Mouse (Mus musculus): Measurements from ENCODE around the gene Gas2.

Gene Gas2

DNA sequence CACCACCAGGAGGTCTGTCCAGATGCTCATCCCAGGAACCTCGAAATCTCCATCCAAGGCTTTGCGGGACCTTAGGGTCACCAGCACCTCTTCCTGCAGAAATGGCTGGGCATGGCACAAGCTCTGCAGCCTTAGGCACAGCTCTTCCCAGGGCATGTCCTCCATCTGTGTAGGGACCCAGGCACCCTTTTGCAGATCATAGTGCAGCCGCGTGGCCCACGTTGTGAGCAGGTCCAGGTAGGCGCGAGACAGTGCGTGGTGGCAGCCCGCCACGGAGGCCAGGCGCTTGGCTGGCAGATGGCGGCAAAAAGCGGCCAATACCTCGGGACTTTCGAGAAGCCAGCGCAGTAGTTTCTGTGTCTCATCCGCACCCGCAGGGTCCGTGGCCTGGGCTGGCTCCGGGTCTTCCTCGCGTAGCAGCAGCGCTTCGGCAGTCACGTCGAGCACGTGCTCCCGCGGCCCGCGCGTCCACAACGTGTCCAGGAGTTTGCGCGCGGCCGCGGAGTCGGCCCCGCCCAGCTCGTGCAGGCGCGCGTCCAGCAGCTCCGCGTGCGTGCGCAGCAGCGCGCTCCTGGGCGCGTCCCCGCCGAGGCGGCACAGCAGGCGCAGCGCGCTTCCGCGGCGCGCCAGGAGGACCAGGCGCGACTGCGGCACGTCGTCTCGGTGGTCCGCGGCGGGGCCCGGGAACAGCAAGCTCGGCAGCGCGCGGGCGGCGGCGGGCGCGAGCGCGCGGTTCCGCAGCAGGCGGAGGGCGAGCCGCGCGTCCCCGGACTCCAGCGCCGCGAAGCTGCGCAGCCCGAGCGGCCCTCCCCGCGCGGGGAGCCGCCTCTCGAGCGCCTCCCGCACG lies at the start of gene Gas2:
Gas2 (plus strand) TSS at position 766 of the 847 bp plus-strand sequence.
- peak; percentile 58 for DNase-seq (ENCODE audit: low spot score)

DNA sequence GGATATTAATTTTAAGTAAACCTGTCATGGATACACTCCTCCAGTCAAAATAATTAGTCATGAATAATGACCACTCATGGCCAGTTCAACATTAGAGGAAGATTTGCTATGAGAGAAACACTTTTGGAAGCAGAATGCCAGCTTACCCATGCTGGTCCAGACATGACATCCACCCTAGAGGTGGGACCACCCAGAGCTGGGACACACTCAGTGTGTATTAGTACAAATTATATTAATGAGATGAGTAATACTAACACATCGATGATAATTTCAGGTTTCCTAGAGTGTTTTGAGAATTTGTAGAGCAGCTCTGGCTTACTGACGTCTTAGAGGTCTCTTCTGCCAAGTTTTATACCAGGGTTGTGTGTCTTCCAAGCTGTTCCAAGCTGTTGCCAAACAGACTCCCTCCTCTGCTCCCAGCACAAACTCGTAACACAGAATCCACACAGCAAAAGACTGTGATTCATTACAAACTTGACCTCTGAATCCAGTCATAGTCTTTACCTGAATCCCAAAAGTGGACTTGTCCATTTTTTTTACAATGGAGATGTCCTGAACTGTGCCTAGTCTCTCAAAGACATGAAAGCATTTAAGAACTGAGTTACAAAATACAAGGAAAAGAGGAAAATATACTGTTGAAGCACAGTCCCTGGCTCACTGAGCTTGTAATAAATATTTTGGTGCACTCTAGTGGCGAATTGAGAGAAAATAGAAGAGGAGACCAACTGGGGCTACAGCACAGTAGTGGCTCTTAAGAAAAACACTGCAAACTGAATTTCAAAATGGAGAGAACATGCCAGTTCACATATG lies 46.1 kb upstream of the Gas2 start:
- DNase-seq (ENCODE audit: low spot score) = no peak

DNA sequence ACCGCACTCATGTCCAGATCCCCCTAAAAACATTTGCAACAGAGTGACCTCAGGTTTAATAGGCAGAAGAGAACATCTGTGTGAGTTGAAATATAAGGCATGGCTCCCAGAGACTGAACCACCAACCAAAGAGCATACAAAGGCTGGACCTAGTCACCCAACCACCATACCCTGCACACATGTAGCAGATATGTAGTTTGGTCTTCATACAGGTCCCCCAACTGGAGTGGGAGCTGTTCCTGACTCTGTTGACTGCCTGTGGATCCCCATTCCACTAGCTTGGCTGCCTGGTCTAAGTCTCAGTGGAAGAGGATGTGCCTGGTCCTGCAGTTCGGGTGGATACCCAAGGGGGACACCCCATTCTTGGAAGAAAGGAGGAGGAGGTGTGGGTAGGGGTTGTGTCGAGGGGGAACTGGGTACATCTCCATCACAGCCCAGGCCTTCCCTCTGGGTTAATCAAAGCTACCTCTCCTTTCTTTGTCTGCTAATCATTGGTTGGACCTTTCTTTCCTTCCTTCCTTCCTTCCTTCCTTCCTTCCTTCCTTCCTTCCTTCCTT lies 45.5 kb upstream of the Gas2 start:
- DNase-seq (ENCODE audit: low spot score) = no peak

DNA sequence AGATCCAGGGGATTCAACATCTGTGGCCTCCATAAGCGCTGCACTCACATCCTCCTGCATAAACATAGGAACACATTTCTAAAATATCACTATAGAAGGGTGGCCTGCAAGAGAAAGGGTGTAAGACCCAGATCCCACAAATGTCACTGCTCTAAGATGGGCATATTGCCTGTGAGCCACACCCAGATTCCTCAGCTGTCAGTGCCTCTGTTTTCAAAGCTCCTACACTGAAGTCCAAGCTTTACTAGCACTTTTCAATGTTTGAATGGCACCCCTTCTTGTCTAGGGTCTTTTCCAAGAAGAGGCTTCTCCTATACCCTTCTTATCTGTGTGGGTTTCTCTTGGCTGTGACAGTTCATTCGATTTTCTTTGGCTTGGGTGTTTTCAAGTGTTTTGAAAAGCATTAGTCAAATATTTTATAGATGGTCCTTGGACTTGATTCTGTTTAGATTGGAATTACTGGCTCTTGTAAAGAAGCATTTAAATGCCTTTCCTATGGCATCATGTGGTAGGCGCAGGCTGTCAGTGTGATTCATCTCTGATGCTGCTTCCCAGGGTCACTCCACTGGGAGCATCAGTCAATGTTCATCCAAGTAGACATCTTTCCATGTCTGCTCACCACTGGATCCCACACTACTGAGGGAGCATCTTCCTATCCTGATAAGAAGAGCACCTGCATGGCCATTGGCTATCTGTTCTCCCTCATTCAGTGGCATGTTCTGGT lies 43.4 kb upstream of the Gas2 start:
- no peak for DNase-seq (ENCODE audit: low spot score)

DNA sequence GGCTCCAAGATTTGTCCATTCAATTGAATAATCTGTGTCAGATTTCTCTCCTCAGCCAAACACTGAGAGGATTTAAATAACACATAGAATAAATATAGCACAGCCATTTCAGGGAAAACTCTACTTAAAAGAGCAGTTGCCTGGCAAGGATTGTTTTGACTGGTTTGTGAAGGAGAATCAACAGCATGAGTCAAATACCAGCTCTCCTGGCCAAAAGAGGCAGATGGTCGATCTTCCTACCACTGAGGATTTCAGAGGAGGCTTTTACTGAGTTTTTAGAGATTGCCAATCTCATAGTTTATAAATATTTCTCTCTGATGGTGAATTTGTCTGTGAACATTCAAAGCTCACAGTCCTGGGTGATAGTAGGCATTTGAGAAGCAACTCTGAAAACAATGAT lies 41.9 kb upstream of the Gas2 start:
- DNase-seq (ENCODE audit: low spot score) = peak; percentile 31

DNA sequence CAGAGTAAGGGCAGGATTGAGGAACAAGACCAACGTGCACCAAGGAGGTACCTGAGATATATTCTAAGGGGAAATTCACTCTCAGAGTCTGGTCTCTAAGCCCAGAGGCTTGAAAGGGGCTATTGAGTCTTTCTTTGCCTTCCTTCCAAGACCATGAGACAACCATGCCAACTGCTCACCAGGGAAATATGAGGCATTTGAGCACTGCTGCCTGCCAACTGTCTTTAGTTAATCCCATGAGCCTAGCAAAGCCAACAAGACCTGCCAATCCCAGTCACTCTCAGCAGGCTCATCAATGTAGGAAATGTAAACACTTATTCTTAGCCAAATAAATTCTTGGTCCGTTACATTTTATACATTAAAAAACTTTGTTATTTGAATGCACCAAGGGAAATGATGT lies 40.3 kb upstream of the Gas2 start:
- DNase-seq (ENCODE audit: low spot score) = no peak

DNA sequence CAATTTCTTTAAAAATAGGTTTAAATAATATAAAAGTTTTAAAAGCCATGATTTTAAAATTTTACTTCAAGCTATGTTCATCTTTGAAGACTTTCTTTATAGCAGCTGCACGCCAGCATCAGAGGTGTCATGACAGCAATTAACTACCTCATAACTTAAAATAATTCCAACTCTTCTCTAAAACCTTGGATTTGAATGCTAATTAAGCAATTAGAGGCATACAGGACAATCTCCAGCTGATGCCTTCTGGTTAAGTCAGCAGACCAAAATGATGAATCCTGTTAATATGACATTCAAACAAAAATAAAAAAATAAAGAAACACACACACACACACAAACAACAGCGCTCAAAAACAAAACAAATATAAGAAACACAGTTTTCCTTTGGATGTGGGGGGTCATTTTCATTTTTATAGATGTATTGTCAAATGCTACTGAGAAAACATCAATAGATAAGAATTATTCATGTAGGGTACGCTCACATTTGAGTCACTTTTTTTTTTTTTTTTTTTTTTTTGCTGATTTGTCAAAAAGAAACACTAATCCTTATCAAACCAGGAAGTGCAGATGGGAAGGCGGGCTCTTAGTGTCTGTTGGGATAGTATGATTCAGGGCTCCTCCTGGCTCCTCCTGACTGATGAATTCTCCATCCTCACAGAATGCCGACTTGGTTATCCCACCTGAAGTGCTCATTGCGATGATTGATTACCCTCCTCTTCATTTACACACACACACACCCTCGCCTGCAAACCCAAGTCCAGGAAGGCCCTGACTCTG lies 38.1 kb upstream of the Gas2 start:
- DNase-seq (ENCODE audit: low spot score) = no peak

DNA sequence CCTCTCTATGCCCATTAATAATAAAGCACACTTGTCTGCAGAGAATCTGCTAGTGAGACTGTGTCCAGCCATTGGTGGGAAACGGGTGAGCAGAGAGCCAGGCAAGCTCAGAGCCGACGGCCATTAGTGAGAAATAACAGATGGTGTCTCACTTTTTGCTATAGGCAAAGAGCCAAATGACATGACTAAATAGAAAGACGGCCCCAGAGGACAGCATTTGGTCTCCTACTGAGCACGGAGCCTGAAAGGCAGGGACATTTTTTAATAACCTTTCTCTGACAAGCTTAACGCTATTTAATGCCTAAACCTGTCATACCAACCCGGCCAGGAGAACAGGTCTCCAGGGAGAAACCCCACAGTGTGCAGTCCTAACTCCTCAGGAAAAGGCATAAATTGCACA lies 29.9 kb upstream of the Gas2 start:
- DNase-seq (ENCODE audit: low spot score) = no peak

DNA sequence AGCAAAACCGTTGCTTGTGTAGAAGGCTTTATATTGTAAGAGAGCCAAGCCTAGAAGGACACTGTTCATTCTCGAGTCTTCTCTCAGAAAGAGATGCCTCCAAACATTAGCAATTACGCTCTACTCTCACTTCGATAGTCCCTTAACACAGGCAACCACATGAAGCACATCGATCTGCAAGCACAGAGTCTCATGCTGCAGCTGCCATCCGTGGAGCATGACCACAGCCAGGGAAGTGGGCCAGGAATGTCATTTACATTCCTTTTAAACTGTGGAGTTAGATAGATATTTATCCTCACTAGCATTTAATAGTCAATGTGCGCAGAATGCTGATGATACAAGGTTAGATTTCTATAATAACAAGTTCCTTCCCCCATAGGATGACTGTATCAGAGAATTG lies 21.3 kb upstream of the Gas2 start:
- no peak for DNase-seq (ENCODE audit: low spot score)

DNA sequence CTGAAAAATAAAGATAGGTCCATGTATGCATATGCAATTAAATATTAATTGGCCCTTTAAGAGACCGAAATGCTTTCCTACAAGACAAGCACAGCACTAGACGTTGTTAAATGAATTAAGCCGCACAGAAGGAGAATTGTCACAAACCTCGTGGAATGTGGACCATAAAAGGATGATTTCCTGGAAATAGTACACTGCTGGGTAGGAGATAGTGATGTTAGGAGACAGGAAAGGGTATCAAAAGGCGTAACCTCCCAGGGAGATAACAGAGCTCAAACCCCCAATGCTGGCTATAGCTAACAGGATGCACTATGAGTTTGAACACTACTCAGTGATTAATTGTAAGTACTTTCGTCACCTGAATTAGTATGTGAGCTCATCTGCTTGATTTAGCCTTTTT lies 10.9 kb upstream of the Gas2 start:
- DNase-seq (ENCODE audit: low spot score) = no peak

DNA sequence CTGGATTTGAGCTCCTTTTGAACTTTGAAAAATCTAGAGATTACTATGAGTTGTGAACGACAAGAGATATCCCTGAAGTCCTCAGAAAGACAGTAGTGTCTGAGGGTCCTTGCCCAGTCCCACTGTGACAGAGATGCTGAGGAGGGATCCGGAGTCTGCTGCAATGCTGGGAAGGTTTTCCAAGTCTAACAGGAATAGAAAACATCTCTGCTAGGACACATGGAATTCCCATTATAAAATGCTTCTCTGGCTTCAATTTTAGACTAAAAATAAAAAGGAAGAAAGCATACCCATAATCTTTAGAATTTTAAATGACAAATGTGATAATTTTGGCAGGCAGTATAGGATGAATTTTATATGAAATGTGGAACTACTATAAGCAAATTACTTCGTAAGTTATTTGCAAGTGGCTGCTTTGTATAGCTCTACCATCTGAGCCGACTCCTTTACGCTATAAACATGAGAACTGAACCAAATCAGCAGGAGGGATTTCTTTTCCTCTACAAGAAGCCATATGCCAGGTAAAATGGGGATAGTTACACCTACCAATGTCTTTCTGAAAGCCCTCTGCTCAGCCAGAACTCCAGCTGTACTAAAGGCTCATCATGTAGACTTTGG lies 9.8 kb upstream of the Gas2 start:
- no peak for DNase-seq (ENCODE audit: low spot score)

DNA sequence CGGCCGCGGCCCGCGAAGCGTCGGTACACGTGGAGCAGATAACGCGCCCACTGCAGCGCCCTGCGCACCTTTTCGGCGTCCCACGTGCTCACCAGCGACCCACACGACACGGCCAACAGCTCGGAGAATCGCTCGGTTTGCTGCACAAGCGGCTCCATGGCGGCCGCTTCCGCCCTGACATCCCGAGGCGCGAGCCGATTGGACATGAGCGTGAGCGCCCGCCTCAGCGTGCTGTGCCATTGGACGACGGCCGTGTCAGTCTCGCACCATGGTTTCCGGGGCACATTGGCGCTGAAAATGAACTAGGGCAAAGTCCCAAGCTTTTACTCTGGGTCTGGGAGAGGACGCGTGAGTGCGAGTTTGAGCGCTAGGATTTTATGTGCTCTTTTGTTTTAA lies 280 bp downstream of the Gas2 start, which contains the start of gene Fancf:
Fancf (minus strand) TSS at position 171 of the 396 bp plus-strand sequence.
- peak; percentile 98 for DNase-seq (ENCODE audit: low spot score)

DNA sequence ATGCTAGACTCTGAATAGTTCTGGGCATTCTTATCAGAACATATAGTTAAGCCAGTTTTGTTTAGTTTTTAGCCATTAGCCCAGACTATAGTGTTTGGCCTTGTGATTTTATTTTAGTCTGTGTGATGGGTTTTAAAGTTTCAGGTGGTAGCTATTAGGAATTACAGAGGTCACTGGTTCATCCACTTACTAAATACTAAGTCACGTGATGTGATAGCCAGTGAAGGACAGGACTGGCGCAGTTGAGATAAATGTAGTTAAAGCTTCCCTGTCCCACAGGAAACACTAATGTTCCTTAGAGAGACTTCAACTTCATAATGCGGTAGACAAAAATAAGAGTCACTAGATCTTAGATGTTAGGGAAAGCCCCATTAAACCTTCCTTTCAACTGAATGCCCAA lies 1.0 kb downstream of the Gas2 start:
- DNase-seq (ENCODE audit: low spot score) = no peak

DNA sequence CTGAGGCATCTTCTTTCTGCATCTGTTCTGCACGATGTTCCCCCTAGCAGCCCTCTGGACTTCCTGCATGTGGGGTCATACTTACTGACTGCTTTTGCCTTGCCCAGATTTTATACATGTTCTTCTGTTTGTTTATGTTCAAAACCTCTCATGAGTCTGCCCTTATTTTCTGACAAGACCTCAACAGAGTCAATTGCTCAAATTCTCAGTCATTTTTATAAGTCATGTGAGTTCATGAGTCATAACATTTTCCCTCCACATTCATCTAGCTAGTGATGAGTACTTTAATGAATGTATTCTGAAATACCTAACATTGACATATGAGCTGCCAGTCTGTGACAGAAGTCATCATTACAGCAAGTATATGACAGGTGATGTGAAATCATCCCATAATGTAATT lies 3.5 kb downstream of the Gas2 start:
- DNase-seq (ENCODE audit: low spot score) = no peak

DNA sequence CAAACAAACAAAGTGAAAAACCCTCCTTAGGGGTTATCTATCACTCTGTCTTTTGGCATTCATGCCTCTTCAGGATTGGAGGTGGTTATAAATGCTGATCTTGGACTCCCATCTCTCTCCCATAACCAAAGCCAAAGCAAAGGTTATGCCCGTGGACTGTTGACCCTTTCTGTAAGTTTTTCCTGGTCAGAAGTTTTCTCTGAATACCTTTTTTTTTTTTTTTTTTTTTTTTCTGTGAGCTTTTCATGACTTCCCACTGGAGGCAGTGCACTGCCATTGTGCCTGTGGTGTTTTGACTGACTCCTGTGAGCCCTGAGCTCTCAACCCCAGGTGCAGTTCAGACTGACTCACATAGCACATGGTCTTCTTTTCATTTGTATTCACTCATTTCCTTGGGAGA lies 6.2 kb downstream of the Gas2 start:
- no peak for DNase-seq (ENCODE audit: low spot score)

DNA sequence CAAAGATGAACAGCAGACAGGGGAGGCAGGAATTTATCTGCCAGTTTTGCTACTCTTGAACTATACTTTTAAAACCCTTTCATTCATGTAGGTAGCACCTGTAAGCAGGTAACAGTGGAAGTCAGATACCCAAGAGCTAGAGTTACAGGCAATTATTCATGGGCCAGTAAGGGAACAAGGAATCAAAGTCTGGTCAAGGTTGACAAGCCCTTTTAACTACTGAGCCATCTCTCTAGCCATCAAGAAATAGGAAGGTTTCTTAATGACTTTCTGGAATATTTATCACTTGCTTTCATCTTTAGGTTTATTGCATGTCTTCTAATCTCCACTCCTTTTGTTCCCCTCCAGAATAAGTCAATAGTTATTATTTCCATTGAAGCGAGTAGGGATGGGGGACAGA lies 10.2 kb downstream of the Gas2 start:
- DNase-seq (ENCODE audit: low spot score) = no peak

DNA sequence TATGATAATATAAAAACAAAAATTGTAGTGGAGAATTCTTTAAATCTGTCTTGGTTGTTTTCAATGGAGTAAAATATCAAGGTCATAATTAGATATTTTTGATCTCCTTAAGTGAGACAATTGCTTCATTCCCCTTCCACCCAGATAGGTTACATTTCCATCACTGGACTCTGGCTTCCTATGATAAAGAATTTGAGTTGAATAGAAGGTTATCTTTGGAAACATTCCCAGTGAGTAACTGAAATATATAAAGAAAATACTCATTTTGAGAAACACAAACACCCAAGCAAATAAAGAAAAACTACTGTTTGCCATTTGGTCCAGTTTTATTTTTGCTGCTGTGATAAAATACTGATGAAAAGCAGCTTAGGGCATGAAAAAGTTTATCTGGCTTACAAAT lies 10.8 kb downstream of the Gas2 start:
- DNase-seq (ENCODE audit: low spot score) = no peak

DNA sequence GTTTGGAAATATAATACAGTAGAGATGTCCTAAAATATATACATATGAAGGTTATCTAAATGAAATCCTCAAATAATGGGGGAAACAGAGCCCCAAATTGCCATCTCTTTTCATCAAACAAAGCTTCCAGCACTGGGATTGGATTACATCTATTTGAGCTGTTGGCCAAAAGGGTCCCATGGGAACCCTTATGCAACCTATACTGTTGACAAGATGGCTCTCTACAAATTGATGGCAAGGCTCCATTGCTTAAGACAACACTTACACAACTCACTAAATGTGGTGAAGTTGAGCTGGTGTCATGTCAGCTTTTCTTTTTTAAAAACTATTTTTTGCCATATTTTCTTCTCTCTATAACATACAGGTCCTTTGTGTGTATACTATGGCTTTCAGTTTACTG lies 14.5 kb downstream of the Gas2 start:
- DNase-seq (ENCODE audit: low spot score) = no peak

DNA sequence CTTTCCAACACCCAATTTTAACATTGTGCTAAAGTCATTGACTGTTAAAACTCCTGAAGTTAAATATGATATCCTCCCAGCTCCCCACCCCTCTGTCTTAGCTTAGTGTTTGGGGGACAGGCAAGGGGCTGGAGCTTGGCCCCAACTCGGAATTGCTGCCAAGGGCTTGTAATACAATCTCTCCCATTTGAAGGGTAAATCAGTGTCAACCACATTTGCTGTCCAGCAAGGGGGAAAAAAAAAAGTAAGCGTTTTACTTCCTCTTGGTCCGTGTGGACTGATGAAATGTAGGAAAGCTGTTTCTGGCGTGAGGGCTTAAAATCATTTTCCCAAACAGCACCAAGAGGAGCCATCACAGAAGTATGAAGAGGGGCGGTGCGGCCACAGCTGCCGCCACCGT lies 16.9 kb downstream of the Gas2 start:
- no peak for DNase-seq (ENCODE audit: low spot score)

DNA sequence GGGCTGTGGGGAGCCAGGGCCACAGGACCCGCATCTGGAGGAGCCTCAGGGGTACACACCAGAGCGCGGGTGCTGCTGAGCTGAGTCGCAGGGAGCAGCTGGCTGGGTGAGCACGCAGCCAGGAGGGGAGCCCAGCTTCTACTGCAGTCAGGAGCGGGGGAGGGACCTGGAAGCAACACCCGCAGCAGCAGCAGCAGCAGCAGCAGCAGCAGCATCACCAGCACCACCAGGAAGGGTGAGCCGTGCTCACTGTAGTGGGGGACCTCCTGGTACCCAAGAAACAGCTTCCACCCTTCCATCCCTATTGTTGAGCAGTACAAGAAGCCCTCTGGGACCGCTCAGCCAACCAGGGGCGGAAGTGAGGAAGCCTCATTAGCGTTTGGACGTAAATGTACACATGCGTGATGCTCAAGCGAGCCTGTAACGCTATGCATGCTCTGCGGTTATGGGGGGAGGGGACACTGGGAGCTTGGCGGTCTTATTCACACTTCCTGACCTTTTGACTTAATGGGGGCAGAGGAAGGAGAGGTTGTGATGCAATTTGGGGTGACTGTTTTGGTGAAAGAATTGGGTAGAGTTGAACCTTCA lies 17.4 kb downstream of the Gas2 start:
- DNase-seq (ENCODE audit: low spot score) = peak; percentile 25

DNA sequence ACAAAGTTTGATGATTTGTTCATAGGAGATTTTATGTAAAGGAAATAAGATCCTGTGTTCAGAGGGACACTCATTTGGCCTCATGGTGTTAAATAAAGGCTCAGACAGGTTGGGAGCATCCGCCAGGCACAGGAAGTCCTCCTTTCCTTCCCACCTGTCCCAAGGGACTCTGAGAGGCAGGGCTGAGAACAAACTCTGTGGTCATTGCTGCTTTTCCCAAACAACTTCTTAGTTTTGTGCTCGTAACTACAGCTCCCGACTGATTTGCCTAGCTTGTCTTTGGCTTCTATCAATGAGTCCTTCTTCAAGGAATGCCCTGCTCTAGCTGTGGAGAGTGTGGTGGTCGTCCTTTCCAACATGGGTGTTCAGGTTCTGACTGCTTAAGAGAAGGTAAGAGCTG lies 18.3 kb downstream of the Gas2 start:
- no peak for DNase-seq (ENCODE audit: low spot score)
